Comparison of ENCODE assay signal across 15 mouse cellular contexts in genomic region chr9:45963577-45963976, GRCm38 (mm10). TPM values are rescaled to one million over a fixed set of nuclear protein-coding genes. Genes with fewer than 3 reads are reported as not detected.
"Had no signal": no experiment of that assay in that cellular context is flagged by ENCODE, and none has a peak within 500 bp of the region (broad histone marks: within the 10 kb centered on the region; RNA-seq: fewer than 3 reads in every experiment).

No protein-coding gene starts in this region.

- H3K27ac ChIP-seq: lung, embryonic 15.5 days; macrophage; midbrain, embryonic 13.5 days; midbrain, embryonic 15.5 days; neural tube, embryonic 12.5 days; stomach, embryonic 15.5 days; stomach, postnatal 0 days had no signal

- H3K27me3 ChIP-seq: lung, embryonic 15.5 days; megakaryocyte, embryonic 14.5 days; midbrain, embryonic 13.5 days; midbrain, embryonic 15.5 days; neural tube, embryonic 12.5 days; stomach, embryonic 15.5 days had no signal

- ATAC-seq: midbrain, embryonic 13.5 days; midbrain, embryonic 15.5 days had no signal

- H3K9me3 ChIP-seq: lung, embryonic 15.5 days; megakaryocyte, embryonic 14.5 days; midbrain, embryonic 13.5 days; midbrain, embryonic 15.5 days; neural tube, embryonic 12.5 days; stomach, embryonic 15.5 days had no signal

- H3K4me2 ChIP-seq: lung, embryonic 15.5 days; midbrain, embryonic 11.5 days; midbrain, embryonic 13.5 days; midbrain, embryonic 15.5 days; neural tube, embryonic 12.5 days; stomach, embryonic 15.5 days had no signal

- H3K4me1 ChIP-seq: midbrain, embryonic 15.5 days had no signal

- DNase-seq: lung, postnatal 14 days; right cerebral cortex, postnatal 14 days; thymus, adult 2 months; thymus, postnatal 25 days; thymus, postnatal 4 days had no signal

- H3K4me3 ChIP-seq: lung, embryonic 15.5 days; megakaryocyte, embryonic 14.5 days; midbrain, embryonic 13.5 days; midbrain, embryonic 15.5 days; neural tube, embryonic 12.5 days; stomach, embryonic 15.5 days had no signal

- H3K9ac ChIP-seq: lung, embryonic 15.5 days; midbrain, embryonic 13.5 days; midbrain, embryonic 15.5 days; neural tube, embryonic 12.5 days; stomach, embryonic 15.5 days had no signal

RNA-seq across cellular contexts. Expression of gene Tagln, which starts 27.7 kb away (rescaled TPM):
- total RNA-seq: monocyte, adult 5-6 weeks had no signal
